Mouse (Mus musculus) forebrain, embryonic 16.5 days (tissue): Measurements from ENCODE around the gene Tmtc1. TPM values are rescaled to one million over a fixed set of nuclear protein-coding genes. Genes with fewer than 3 reads are reported as not detected.

Experiments
- ATAC-seq: fragments of 200-750 bp; cut with Nextera tagmentation; 2 replicates; pipeline ENCODE4 v1.8.0; 2017; ENCODE audit warnings: mild to moderate bottlenecking, moderate library complexity
- H3K27ac ChIP-seq: fragments of 300-500 bp; sonication (generic); 2 replicates; pipeline ENCODE4 v1.5.1; 2014; ENCODE audit warnings: low read length, control low read depth
- H3K27me3 ChIP-seq: fragments of 300-500 bp; sonication (generic); replicated peaks from 2 replicates; pipeline ENCODE4 v1.6.1; 2014; ENCODE audit warnings: low read length; ENCODE audit not compliant: control insufficient read depth, insufficient read depth
- H3K36me3 ChIP-seq: fragments of 300-500 bp; sonication (generic); 2 replicates; pipeline ENCODE4 v1.6.1; 2014; ENCODE audit not compliant: control insufficient read depth, insufficient read depth
- H3K4me1 ChIP-seq: fragments of 300-500 bp; sonication (generic); replicated peaks from 2 replicates; pipeline ENCODE4 v1.6.1; 2014; ENCODE audit warnings: low read length; ENCODE audit not compliant: control insufficient read depth, insufficient read depth
- H3K4me2 ChIP-seq: fragments of 300-500 bp; sonication (generic); 2 replicates; pipeline ENCODE4 v1.6.1; 2014; ENCODE audit warnings: mild to moderate bottlenecking, low read length, control low read depth
- H3K4me3 ChIP-seq: fragments of 300-500 bp; sonication (generic); replicated peaks from 2 replicates; pipeline ENCODE4 v1.5.1; 2014; ENCODE audit warnings: mild to moderate bottlenecking, low read length, control low read depth
- H3K9ac ChIP-seq: fragments of 300-500 bp; sonication (generic); replicated peaks from 2 replicates; pipeline ENCODE4 v1.6.1; 2014; ENCODE audit warnings: low read depth, low read length, control low read depth
- H3K9me3 ChIP-seq: fragments of 300-500 bp; sonication (generic); 2 replicates; pipeline ENCODE4 v1.6.1; 2016; ENCODE audit warnings: low read length; ENCODE audit not compliant: control insufficient read depth
- WGBS: fragments of 180-500 bp; shearing (Covaris S2); extraction: QIAGEN DNeasy Blood & Tissue Kit; methylation state at CpG from one replicate; pipeline ENCODE4 v1.1.7; 2014; 5-methylcytosine and 5-hydroxymethylcytosine counted together
- polyA plus RNA-seq: library from polyadenylated mRNA; unstranded; fragments of >200 nt; fragmentation: Nextera tagmentation; extraction: Ambion mirVana; gene quantifications from 2 replicates; pipeline ENCODE4 v1.2.1, GENCODE M21; 2015

Tmtc1 gene
- 3.9 and 4.0 TPM in 2 replicates for polyA plus RNA-seq

- WGBS = under 1% methylated on average over 75 of the region's 99 CpGs
- peak within 1 kb of the TSS; percentile 78 for H3K9ac ChIP-seq
- H3K27ac ChIP-seq = peak within 1 kb of the TSS; percentile 28; the same call in 1 of the 2 replicates
- H3K27me3 ChIP-seq = peaks cover 2% of the 10 kb centered on the region
- peak within 1 kb of the TSS; percentile 87 for H3K4me2 ChIP-seq
- no peaks in the 10 kb centered on the region for H3K36me3 ChIP-seq
- peak within 1 kb of the TSS; percentile 71 for H3K4me3 ChIP-seq
- ATAC-seq = peak; percentile 82
- peaks cover 24% of the 10 kb centered on the region for H3K4me1 ChIP-seq
- no peaks in the 10 kb centered on the region for H3K9me3 ChIP-seq
Measured at GRCm38 (mm10) chr6:148443726-148444701, at the start of gene Tmtc1. Tmtc1 (minus strand) TSS chr6:148444389.

DNA sequence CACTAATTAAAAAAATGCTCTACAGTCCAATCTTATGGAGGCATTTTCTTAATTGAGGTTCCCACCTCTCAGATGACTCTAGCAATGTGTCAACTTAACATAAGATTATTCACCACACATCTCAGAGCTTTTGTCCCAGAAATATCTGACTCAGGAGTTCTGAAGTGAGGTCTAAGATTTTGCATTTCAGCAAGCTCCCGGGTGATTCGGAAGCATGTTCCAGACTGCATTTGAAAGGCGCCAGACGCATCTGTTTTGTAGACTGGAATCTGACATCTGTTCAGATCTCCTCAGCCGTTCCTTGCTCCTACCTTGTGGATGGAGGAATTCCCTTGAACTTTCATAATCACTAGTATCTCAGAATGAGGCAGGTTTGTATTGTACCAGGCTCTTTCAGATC is 47.7 kb upstream of the Tmtc1 start:
- H3K27ac ChIP-seq = no peak overlapping the region
- no peaks in the 10 kb centered on the region for H3K36me3 ChIP-seq
- H3K4me2 ChIP-seq = no peak overlapping the region
- no peak overlapping the region for H3K9ac ChIP-seq
- 66% methylated on average over 5 of the region's 5 CpGs for WGBS
- H3K27me3 ChIP-seq = no peaks in the 10 kb centered on the region
- no peak for ATAC-seq
- H3K4me3 ChIP-seq = no peak overlapping the region
- H3K4me1 ChIP-seq = no peaks in the 10 kb centered on the region
- H3K9me3 ChIP-seq = no peaks in the 10 kb centered on the region

DNA sequence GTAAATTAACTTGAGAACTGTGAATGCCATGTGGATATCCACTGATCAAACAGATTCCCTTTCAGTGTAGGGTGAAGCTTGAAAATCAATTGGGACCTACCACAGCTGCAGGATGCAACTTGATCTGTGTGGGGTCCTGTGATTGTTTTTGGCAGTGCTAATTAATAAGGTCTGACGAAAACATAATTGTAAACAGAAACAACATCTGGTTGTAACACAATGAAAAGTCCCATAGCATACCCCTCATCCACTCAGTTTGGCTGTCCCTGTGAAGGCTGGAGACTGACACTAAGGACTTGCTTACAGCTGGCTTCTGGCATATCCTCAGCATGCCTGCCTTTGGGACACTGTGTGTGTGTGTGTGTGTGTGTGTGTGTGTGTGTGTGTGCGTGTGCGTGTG is 42.6 kb upstream of the Tmtc1 start:
- 72% methylated on average over 3 of the region's 3 CpGs for WGBS
- Histone ChIP-seq H3K4me2 (no peak overlapping the region), H3K9ac (no peak overlapping the region), H3K27me3 (no peaks in the 10 kb centered on the region), H3K4me1 (no peaks in the 10 kb centered on the region), H3K36me3 (no peaks in the 10 kb centered on the region), H3K9me3 (no peaks in the 10 kb centered on the region), H3K27ac (no peak overlapping the region), H3K4me3 (no peak overlapping the region)
- ATAC-seq = no peak

DNA sequence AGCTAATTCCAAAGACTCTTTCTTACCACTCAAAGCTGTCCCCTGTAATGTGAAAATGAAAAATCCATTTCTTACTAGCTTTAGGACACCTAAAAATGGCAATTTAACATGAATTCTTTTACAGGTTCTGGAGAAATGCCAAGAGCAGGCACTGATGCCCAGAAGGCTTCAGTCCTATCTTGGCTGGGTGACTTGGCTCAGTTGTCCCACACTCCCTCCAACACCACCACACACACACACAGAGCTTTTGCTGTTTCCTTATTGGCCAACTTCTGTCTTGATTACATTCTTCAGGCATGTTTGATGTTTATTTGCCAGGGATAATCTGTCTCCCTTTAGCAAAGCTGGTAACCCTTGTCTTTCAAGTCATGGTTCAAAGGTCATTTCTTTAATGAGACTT is 37.7 kb upstream of the Tmtc1 start:
- no peak overlapping the region for H3K27ac ChIP-seq

GRCm38 (mm10) chr6:148479671-148480237 is 35.6 kb upstream of the Tmtc1 start:
- 52% methylated on average over 2 of the region's 2 CpGs for WGBS
- no peaks in the 10 kb centered on the region for H3K27me3 ChIP-seq
- H3K4me2 ChIP-seq = no peak overlapping the region
- H3K4me3 ChIP-seq = no peak overlapping the region
- H3K9ac ChIP-seq = no peak overlapping the region
- H3K9me3 ChIP-seq = no peaks in the 10 kb centered on the region
- no peaks in the 10 kb centered on the region for H3K4me1 ChIP-seq
- H3K36me3 ChIP-seq = no peaks in the 10 kb centered on the region
- ATAC-seq = no peak
- H3K27ac ChIP-seq = no peak overlapping the region

More for the DNA sequence above, 37.7 kb upstream of the Tmtc1 start:
- no peaks in the 10 kb centered on the region for H3K4me1 ChIP-seq
- no peaks in the 10 kb centered on the region for H3K36me3 ChIP-seq
- 0 out of 2 replicates have a peak, but pooled peaks have one; percentile 26 for ATAC-seq
- H3K4me2 ChIP-seq = no peak overlapping the region
- no peaks in the 10 kb centered on the region for H3K27me3 ChIP-seq
- H3K9me3 ChIP-seq = no peaks in the 10 kb centered on the region
- H3K9ac ChIP-seq = no peak overlapping the region
- no peak overlapping the region for H3K4me3 ChIP-seq

DNA sequence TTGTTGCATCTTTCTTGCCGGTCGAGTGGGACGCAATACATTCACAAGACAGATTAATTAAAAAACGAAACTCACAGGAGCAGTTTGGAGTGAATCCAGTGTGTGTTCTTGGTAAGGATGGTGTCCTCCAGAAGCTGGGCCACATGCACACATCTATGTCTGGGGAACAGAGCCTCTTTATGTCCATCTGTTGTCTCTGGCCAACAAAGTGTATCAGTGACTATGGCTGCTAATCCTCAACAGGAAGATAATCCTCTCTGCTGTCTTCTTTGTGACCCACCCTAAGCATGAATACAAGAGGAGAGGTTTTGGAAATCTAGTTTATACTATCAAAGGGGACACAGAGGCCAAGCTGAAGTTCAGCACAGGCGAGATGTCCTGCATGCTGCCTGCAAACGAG is 34.2 kb upstream of the Tmtc1 start:
- Histone ChIP-seq H3K9ac (no peak overlapping the region), H3K27ac (no peak overlapping the region), H3K4me1 (no peaks in the 10 kb centered on the region), H3K4me2 (no peak overlapping the region), H3K27me3 (no peaks in the 10 kb centered on the region), H3K9me3 (no peaks in the 10 kb centered on the region), H3K4me3 (no peak overlapping the region), H3K36me3 (no peaks in the 10 kb centered on the region)
- no peak for ATAC-seq
- WGBS = 65% methylated on average over 6 of the region's 6 CpGs

- H3K4me2 ChIP-seq = no peak overlapping the region
- no peak overlapping the region for H3K9ac ChIP-seq
- no peak for ATAC-seq
- H3K27me3 ChIP-seq = no peaks in the 10 kb centered on the region
- WGBS = 99% methylated on average over 3 of the region's 3 CpGs
- H3K36me3 ChIP-seq = no peaks in the 10 kb centered on the region
- H3K27ac ChIP-seq = no peak overlapping the region
- H3K4me1 ChIP-seq = no peaks in the 10 kb centered on the region
- H3K9me3 ChIP-seq = no peaks in the 10 kb centered on the region
- H3K4me3 ChIP-seq = no peak overlapping the region
Measured at GRCm38 (mm10) chr6:148472289-148472688, 28.1 kb upstream of the Tmtc1 start.

GRCm38 (mm10) chr6:148467924-148468389 is 23.8 kb upstream of the Tmtc1 start:
- ATAC-seq = no peak
- H3K27ac ChIP-seq = no peak overlapping the region
- no peaks in the 10 kb centered on the region for H3K27me3 ChIP-seq
- 71% methylated on average over 2 of the region's 2 CpGs for WGBS
- no peaks in the 10 kb centered on the region for H3K9me3 ChIP-seq
- H3K9ac ChIP-seq = no peak overlapping the region
- no peak overlapping the region for H3K4me2 ChIP-seq
- H3K36me3 ChIP-seq = no peaks in the 10 kb centered on the region
- H3K4me1 ChIP-seq = no peaks in the 10 kb centered on the region
- no peak overlapping the region for H3K4me3 ChIP-seq

DNA sequence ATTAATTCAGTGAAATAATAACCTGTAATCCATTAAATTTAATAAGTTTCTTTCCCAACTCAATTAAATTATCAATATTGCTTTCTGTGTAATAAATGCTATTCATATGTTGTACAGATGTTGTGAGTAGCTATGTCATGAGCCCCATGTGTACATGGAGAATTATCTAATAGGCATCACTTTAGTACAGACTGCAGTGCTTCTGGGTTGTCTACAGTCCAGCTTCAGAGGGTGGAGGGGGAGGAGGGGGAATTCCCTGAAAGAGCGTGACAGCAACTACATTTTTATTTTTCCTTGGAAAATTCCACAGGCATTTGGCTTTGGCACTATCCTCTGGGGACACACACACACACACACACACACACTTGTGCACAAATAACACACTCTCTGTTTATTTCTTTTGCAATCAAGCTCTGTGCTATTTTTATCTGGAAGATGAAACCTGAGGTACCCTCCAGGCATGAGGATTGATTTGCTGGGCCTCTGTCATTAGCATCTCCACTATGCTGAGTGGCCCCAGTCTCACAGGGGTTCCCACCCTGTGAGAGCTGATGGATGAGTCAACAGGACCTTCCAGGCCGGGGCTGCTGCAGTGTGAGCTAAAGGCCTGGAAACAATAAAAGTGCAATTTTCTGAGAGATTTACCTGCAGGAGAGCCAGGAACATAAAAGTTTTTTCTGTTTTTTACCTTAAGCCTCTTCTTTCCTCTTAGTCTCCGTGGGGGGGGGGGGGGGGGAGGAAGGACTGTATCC is 23.2 kb upstream of the Tmtc1 start:
- ATAC-seq = no peak
- no peaks in the 10 kb centered on the region for H3K36me3 ChIP-seq
- H3K27me3 ChIP-seq = no peaks in the 10 kb centered on the region
- 38% methylated on average over 3 of the region's 3 CpGs for WGBS
- no peaks in the 10 kb centered on the region for H3K9me3 ChIP-seq
- H3K4me2 ChIP-seq = no peak overlapping the region
- H3K9ac ChIP-seq = no peak overlapping the region
- H3K4me1 ChIP-seq = no peaks in the 10 kb centered on the region
- no peak overlapping the region for H3K27ac ChIP-seq
- no peak overlapping the region for H3K4me3 ChIP-seq
